Comparison of ENCODE assay signal across 8 mouse cellular contexts in the genomic region with DNA sequence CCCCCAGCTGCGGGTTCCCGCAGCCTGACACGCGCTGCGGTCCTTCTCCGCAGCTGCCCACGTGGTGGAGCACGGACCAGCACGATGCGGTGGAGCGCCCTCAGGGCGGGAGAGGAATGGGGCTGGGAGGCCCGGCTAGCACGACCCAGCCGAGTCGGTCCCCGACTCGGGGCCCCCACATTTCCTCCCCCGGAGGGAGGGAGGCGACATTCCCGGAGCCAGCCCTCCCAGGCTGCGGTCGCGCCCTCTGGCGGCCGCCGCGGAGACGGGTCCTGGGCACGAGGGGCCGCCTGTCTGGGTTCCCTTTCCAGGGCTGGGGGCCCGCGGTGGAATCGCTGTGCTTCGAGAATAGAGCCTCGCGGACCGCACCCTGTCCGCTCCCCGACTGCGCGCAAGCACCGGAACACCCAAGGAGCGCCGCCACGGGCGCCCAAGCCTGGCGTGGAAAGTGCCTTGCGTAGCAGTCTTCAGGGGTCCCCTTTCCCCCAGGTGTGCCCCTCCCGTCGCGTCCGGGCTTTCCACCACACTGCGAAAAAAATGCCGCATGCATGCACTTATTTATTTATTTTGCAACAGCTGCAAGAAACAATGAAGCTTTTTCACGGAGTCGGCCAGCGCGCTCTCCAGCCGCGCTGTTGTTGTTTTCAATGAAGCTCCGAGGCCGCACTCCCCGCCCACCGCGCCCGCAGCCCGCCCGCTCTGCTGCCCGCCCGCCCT. TPM values are rescaled to one million over a fixed set of nuclear protein-coding genes. Genes with fewer than 3 reads are reported as not detected.
DNase-seq lines count a peak whose midpoint lies in the region; ATAC-seq and TF ChIP-seq lines count a peak whose summit lies in the region.

No protein-coding gene starts in this region.

- no peaks in the 10 kb centered on the region for H3K27me3 ChIP-seq in hindbrain, embryonic 11.5 days (ENCODE audit: control insufficient read depth, insufficient read depth, low read length)
- no peaks in the 10 kb centered on the region for H3K27me3 ChIP-seq in lung, postnatal 0 days (replicated peaks; ENCODE audit: insufficient read depth, low read length)

- H3K9ac ChIP-seq in hindbrain, embryonic 11.5 days (ENCODE audit: low read depth, low read length), result peak overlapping the region; percentile 74
- H3K9ac ChIP-seq in lung, postnatal 0 days (replicated peaks; ENCODE audit: low read depth), result peak overlapping the region; percentile 93

- no peaks in the 10 kb centered on the region for H3K36me3 ChIP-seq in hindbrain, embryonic 11.5 days (ENCODE audit: control insufficient read depth, insufficient read depth, low read length)
- H3K36me3 ChIP-seq in lung, postnatal 0 days (ENCODE audit: insufficient read depth, low read length), result no peaks in the 10 kb centered on the region

- H3K27ac ChIP-seq in hindbrain, embryonic 11.5 days (ENCODE audit: low read depth, low read length), result peak overlapping the region; percentile 99
- peak overlapping the region; percentile 98 for H3K27ac ChIP-seq in lung, postnatal 0 days (ENCODE audit: low read length)

- H3K4me2 ChIP-seq in hindbrain, embryonic 11.5 days (replicated peaks; ENCODE audit: low read depth, low read length), result peak overlapping the region; percentile 67
- H3K4me2 ChIP-seq in lung, postnatal 0 days (replicated peaks; ENCODE audit: low read depth, low read length), result peak overlapping the region; percentile 96

- WGBS in hindbrain, embryonic 11.5 days, result under 1% methylated on average over 69 of the region's 71 CpGs
- 3% methylated on average over 51 of the region's 71 CpGs for WGBS in lung, postnatal 0 days

- TF ChIP-seq CTCF in lung, postnatal 0 days (IDR thresholded peaks at IDR 0.05), result peak; percentile 91

- no peaks in the 10 kb centered on the region for H3K9me3 ChIP-seq in hindbrain, embryonic 11.5 days (ENCODE audit: control insufficient read depth, low read length)
- no peaks in the 10 kb centered on the region for H3K9me3 ChIP-seq in lung, postnatal 0 days (ENCODE audit: low read length)

- no peak for TF ChIP-seq EP300 in lung, postnatal 0 days (IDR thresholded peaks at IDR 0.05)

- peak; percentile 84 for DNase-seq in R1 (ENCODE audit: low read depth, low spot score)
- peak; percentile 93 for DNase-seq in cerebellum, postnatal 10 days
- DNase-seq in frontal cortex, postnatal 10 days (ENCODE audit: low spot score in 2 of 2), result peak; percentile 79 to 87
- peak; percentile 93 for DNase-seq in hindbrain, embryonic 11.5 days (ENCODE audit: low spot score)
- DNase-seq in layer of hippocampus, postnatal 10 days (ENCODE audit: low spot score in 2 of 2), result peak; percentile 86 to 91
- DNase-seq in lung, postnatal 0 days (ENCODE audit: low spot score), result peak; percentile 91
- DNase-seq in ovary, postnatal 14 days (ENCODE audit: low spot score), result peak; percentile 81
- peak; percentile 78 for DNase-seq in thymus, postnatal 0 days (ENCODE audit: low spot score)

- peak; percentile 85 for ATAC-seq in hindbrain, embryonic 11.5 days (ENCODE audit: low FRiP score)
- ATAC-seq in lung, postnatal 0 days, result peak; percentile 76

- H3K4me1 ChIP-seq in hindbrain, embryonic 11.5 days (replicated peaks; ENCODE audit: control insufficient read depth, insufficient read depth, low read length), result peaks cover 2% of the 10 kb centered on the region; the same call in 1 of the 2 replicates
- H3K4me1 ChIP-seq in lung, postnatal 0 days (ENCODE audit: insufficient read depth, low read depth, low read length), result peaks cover 7% of the 10 kb centered on the region

- H3K4me3 ChIP-seq in hindbrain, embryonic 11.5 days (ENCODE audit: low read depth, low read length), result peak overlapping the region; percentile 85
- H3K4me3 ChIP-seq in lung, postnatal 0 days (ENCODE audit: low read depth, low read length), result peak overlapping the region; percentile 89

RNA-seq across cellular contexts. Expression of gene Igf1r, which starts 1.7 kb away (rescaled TPM):
- polyA plus RNA-seq in hindbrain, embryonic 11.5 days (2014; fragmentation: Nextera tagmentation; extraction: Ambion mirVana), result 20.5 and 35.7 TPM in 2 replicates
- total RNA-seq in layer of hippocampus, postnatal 10 days (2021), result 10 to 100 TPM; 34.3 to 34.5 TPM
- 15.9 and 18.8 TPM in 2 replicates for polyA plus RNA-seq in lung, postnatal 0 days (2015; fragmentation: Nextera tagmentation; extraction: Ambion mirVana)
- 7.3 and 8.5 TPM in 2 replicates for polyA plus RNA-seq in thymus, postnatal 0 days (2015; fragmentation: Nextera tagmentation; extraction: Ambion mirVana)

Comparison
In these comparisons a context has a peak if more than half of its experiments do, and no peak if none do; other contexts are left out.
1. Peak in every context shown above with its lines: DNase-seq, ATAC-seq, H3K4me3 ChIP-seq and H3K27ac ChIP-seq.